Mouse (Mus musculus) bone marrow, adult 2 months (tissue): ENCODE data around the gene Il20. TPM values are rescaled to one million over a fixed set of nuclear protein-coding genes. Genes with fewer than 3 reads are reported as not detected.
A peak's percentile ranks its signal among the peaks of the same experiment; 100 is the strongest.

ENCODE experiments used
- H3K27ac ChIP-seq: fragments of 200-500 bp; 2 replicates; pipeline ENCODE4 v1.5.1; 2012; ENCODE audit warnings: low read depth, mild to moderate bottlenecking, control low read depth, inconsistent platforms, low read length; ENCODE audit not compliant: control insufficient read depth, poor library complexity, insufficient read depth
- H3K4me1 ChIP-seq: fragments of 200-500 bp; 2 replicates; pipeline ENCODE4 v1.6.1; 2011; ENCODE audit warnings: low read length; ENCODE audit not compliant: control insufficient read depth, insufficient read depth
- H3K4me3 ChIP-seq: fragments of 200-500 bp; replicated peaks from 2 replicates; pipeline ENCODE3; 2011; ENCODE audit warnings: mild to moderate bottlenecking, low read depth, low read length, control low read depth; ENCODE audit not compliant: control insufficient read depth
- CTCF ChIP-seq: fragments of 200-500 bp; IDR thresholded peaks from 2 replicates; pipeline ENCODE4 v1.5.1; 2011; ENCODE audit warnings: low read length, control low read depth; ENCODE audit not compliant: control insufficient read depth, insufficient read depth
- POLR2A ChIP-seq: fragments of 200-500 bp; IDR thresholded peaks from 2 replicates; pipeline ENCODE4 v1.6.1; 2011; ENCODE audit warnings: low read depth, mild to moderate bottlenecking, control low read depth, low read length, borderline replicate concordance; ENCODE audit not compliant: control insufficient read depth
- WGBS: fragments of 180-500 bp; shearing (Covaris S2); methylation state at CpG from one replicate; pipeline ENCODE4 v1.1.7; 2018; 5-methylcytosine and 5-hydroxymethylcytosine counted together
- polyA plus RNA-seq: library from polyadenylated mRNA; stranded (reverse); fragments of >200 nt; gene quantifications from 2 replicates; pipeline ENCODE4 v1.2.4, GENCODE M21; 2011; ENCODE audit warnings: low replicate concordance; ENCODE audit not compliant: missing spikeins, insufficient read depth, insufficient read length

Il20 gene
- polyA plus RNA-seq: not detected in 2 replicates

DNA sequence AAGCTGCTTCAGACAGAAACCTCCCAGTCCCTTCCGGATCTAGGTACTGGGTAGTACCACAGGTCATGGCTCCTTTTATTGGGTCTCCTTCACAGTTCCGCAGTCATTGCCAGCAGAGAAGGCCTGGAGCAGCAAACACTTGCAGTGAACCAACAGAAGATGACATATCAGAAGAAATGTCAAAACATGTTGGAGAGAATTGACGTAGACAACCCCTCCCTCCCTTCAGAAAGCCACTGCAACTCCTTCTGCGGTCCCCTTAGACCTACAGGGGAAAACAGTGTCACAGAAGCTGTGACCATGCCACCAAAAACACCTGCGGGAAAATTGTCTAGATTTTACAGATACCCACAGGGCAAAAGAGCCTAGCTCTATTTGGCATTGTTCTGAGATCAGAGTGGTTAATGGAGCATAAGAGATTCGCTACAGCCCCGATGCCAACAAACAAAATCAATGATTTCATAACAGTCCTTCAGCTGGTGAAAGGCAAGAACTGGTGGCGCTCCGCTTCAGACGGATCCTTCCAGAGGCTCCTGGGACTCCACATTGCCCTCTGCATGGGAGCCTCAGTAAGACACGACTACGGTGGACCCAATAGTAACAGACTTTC lies at the start of gene Il20:
Gene Il20, minus strand, starts transcription at position 51 of the 610 bp plus-strand sequence.
- Histone ChIP-seq H3K4me1 (no peaks in the 10 kb centered on the region), H3K4me3 (no peak within 1 kb of the TSS), H3K27ac (no peak within 1 kb of the TSS)
- TF ChIP-seq CTCF (no peak), POLR2A (no peak)
- WGBS: 88% methylated on average over 12 of the region's 12 CpGs

- TF ChIP-seq CTCF: no peak
- TF ChIP-seq POLR2A: no peak
- no peak overlapping the region for H3K4me3 ChIP-seq
- H3K27ac ChIP-seq: no peak overlapping the region
- 55% methylated on average over 6 of the region's 6 CpGs for WGBS
- no peaks in the 10 kb centered on the region for H3K4me1 ChIP-seq
These were observed 35.7 kb upstream of the Il20 start for GRCm38 (mm10) chr1:130946920-130947319.

DNA sequence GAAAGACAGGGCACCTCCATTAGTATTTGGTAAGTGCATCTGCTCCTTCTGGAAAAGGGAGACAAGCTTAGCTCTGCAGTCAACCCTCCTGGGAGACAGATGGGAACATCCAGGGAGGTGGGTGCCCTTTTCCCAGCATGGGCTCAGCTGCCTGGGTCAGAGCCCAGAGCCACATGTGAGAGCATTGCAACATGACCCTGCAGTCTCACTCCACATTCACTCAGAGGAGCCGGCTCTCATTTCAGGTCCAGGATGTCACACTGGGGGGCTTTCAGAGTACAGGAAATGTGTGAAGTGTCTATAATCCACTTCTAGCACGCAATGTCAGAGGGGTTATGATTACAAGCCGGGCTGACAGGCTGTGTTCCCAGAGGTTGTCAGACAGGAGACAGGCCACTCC lies 30.6 kb upstream of the Il20 start:
- Histone ChIP-seq H3K4me3 (no peak overlapping the region), H3K27ac (no peak overlapping the region), H3K4me1 (no peaks in the 10 kb centered on the region)
- WGBS: 69% methylated on average over 3 of the region's 3 CpGs
- TF ChIP-seq POLR2A: no peak
- TF ChIP-seq CTCF: no peak

DNA sequence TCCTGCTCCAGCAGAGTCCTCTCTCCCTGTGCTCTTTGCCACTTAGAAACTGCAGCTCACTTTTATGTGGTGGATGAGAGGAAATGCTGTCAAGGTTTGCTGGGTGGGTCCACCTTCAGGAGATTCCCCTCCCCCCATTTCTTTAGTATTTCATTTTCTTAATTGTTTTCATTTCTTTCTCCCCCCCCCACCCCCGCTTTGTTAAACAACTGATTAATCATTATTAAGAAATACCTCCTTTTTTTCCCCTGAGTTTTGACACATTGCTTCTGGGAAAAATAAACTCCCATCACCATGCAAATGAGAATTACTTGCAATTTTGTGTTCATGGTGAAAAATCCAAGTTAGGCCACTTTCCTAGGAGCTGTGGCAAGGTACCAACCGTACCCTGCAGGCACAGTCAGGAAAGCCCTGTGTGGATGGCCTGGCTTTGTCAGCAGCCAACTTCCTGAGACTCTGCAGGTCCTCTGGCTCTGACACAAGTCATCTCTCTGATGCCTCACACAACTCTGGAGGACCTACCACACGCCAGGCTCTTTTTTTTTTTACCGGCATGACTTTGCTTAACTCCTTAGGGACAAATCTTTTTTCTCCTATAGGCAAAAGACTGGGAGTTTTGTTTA lies 28.9 kb upstream of the Il20 start, which contains the start of gene Il19:
Gene Il19, minus strand, starts transcription at position 51 of the 623 bp plus-strand sequence.
- TF ChIP-seq CTCF (no peak), POLR2A (no peak)
- WGBS: 62% methylated on average over 4 of the region's 4 CpGs
- Histone ChIP-seq H3K4me1 (no peaks in the 10 kb centered on the region), H3K27ac (no peak within 1 kb of the TSS), H3K4me3 (no peak within 1 kb of the TSS)

GRCm38 (mm10) chr1:130938192-130938591 lies 26.9 kb upstream of the Il20 start:
- no peak for TF ChIP-seq CTCF
- no peak for TF ChIP-seq POLR2A
- WGBS: 92% methylated on average over 7 of the region's 7 CpGs
- H3K4me3 ChIP-seq: no peak overlapping the region
- no peaks in the 10 kb centered on the region for H3K4me1 ChIP-seq
- H3K27ac ChIP-seq: no peak overlapping the region

DNA sequence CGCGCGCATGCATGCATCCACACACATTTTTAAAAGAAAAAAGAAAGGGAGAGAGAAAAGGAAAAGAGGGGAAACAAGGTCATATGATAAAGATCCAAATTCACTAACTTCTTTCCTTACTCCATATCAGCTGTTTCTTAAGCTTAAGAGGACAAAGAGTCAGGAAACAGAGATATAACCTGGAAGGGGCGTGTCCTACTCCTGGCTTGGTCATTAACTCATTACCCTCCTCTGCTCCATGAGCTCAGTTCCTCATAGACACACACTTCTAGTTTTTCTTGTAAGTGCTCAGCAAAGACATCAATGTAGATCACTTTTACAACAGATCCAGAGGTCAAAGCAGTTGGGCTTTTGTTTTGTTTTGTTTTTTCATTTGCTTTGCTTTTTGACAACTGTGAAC lies 25.9 kb upstream of the Il20 start:
- H3K4me3 ChIP-seq: no peak overlapping the region
- 90% methylated on average over 4 of the region's 4 CpGs for WGBS
- no peak for TF ChIP-seq POLR2A
- no peak for TF ChIP-seq CTCF
- H3K4me1 ChIP-seq: no peaks in the 10 kb centered on the region
- H3K27ac ChIP-seq: no peak overlapping the region

DNA sequence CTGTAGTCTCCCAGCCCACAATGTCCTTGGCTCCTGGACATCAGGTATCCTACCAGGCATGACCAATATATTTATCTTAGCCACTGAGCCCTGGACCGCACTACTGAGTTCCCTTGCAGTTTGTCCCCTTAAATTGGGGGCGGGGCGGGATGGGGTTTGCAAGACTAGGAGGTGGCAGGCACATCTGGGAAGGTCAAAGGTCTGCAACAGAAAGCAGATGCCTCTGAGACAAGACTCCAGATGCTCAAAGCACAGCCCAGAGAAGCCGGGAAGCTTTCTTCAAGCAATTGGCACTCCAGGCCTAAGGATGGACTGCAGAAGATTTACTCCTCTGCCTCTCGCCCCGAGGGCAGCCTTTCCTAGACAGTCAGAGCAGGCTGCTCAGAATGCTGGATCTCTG lies 25.1 kb upstream of the Il20 start:
- Histone ChIP-seq H3K4me1 (no peaks in the 10 kb centered on the region), H3K27ac (no peak overlapping the region), H3K4me3 (no peak overlapping the region)
- TF ChIP-seq CTCF: no peak
- 75% methylated on average over 6 of the region's 6 CpGs for WGBS

- TF ChIP-seq POLR2A (no peak), CTCF (peak; percentile 53; the same call in 1 of the 2 replicates)
- no peak overlapping the region for H3K4me3 ChIP-seq
- no peak overlapping the region for H3K27ac ChIP-seq
- H3K4me1 ChIP-seq: no peaks in the 10 kb centered on the region
These were observed 15.2 kb upstream of the Il20 start for GRCm38 (mm10) chr1:130926484-130926883.
